Mouse (Mus musculus) cerebellum, postnatal 4 days (tissue): ENCODE results near the gene Ptprm.

Experiments
- DNase-seq, 2 experiments: peaks; one replicate each; pipeline ENCODE4 v3.0.0; 2022; ENCODE audit warnings: low spot score in 2 of 2, mixed read lengths in 1 of 2

The Ptprm gene

DNA sequence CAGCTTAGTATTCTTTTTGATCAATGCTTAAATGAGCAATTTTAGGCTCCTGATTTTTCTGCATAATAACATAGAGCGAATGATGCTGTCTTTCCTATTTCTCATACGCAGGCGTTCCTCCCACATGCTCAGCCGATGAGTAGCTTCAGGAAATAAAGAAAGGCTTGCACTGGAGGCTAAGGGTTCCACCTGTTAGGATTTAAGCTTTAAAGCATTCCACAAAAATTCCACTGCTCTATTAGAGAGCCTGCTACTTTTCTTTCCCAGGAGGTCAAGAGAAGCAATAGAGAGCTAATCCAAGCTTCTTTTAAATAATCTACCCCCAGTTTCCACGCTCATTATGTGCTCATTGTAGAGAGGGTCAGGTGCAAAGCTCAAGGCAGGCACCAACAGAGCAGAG, 127.3 kb downstream of the Ptprm start:
- DNase-seq: no peak

- DNase-seq: no peak
Measured at GRCm38 (mm10) chr17:67215326-67215725, 138.9 kb downstream of the Ptprm start.

GRCm38 (mm10) chr17:67213711-67214110, 140.5 kb downstream of the Ptprm start:
- DNase-seq: no peak

- no peak for DNase-seq
Measured at GRCm38 (mm10) chr17:67209676-67210344, 144.4 kb downstream of the Ptprm start.

- DNase-seq: no peak
Measured at GRCm38 (mm10) chr17:67208600-67208999, 145.7 kb downstream of the Ptprm start.

GRCm38 (mm10) chr17:67206984-67207383, 147.3 kb downstream of the Ptprm start:
- no peak for DNase-seq

GRCm38 (mm10) chr17:67201151-67201550, 153.1 kb downstream of the Ptprm start:
- DNase-seq: no peak

- no peak for DNase-seq
Measured at GRCm38 (mm10) chr17:67193728-67194127, 160.5 kb downstream of the Ptprm start.

- no peak for DNase-seq
Measured at GRCm38 (mm10) chr17:67188514-67188913, 165.7 kb downstream of the Ptprm start.

DNA sequence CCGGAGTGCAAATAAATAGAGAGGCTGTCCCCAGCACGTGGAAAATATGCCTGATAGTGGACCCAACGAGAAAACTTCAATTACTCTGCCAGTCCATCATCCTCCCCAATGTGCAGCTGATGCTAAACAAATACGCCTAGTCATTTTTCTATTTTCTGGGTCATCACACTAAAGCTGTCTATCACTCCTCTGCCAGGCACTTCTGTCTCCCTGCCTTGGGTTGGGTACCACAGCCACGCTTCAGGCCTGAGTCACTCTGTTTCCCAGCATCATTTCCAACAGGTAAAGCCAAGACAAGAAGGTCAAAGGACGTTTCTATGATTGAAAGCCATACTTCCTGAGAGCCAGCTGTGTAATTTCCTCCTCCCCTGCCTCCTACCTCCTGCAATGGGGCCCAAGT, 167.4 kb downstream of the Ptprm start:
- no peak for DNase-seq

DNA sequence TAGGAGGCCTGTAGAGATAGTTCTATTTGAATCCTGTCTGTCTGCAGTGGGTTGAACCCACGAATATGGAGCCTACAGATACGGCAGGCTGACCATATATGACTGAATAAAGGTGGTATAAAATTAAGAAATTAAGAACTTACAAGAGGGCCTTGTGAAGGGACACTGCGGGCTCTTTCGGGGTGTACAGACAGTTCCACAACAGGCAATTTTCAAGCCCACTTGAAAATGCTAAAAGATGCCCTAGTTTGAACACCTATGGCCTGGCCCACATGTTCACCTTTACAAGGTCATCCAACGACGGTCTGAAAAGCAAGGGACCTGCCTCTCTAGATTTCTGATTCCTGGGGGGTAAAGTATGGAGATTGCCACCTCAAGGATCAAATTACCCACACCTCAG, 168.3 kb downstream of the Ptprm start:
- DNase-seq: no peak

- no peak for DNase-seq
Measured at GRCm38 (mm10) chr17:67179446-67179845, 174.8 kb downstream of the Ptprm start.

GRCm38 (mm10) chr17:67178686-67179265, 175.5 kb downstream of the Ptprm start:
- no peak for DNase-seq

DNA sequence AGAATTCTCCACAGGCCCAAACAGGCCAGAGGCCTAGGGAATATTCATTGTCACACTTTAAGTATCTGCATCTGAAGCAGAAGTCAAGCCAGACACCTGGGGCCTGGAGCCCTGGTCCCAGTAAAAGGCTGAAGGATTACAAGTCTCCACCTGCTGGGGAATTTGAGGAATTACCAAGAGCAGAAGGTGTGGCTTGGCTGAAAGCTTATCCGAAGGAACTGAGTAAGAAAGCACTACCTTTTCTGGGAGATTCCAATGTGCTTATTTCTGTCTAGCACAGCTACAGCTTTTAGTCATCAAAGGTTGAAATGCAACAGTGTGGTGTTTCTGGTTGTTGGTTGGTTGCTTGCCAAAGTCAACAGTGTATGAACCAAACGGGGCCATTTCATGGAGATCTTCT, 178.4 kb downstream of the Ptprm start:
- DNase-seq: peak in 1 of 2 experiments; percentile 30

GRCm38 (mm10) chr17:67171353-67171752, 182.9 kb downstream of the Ptprm start:
- DNase-seq: no peak

GRCm38 (mm10) chr17:67170696-67171095, 183.6 kb downstream of the Ptprm start:
- DNase-seq: no peak

- DNase-seq: no peak
Measured at GRCm38 (mm10) chr17:67165876-67166275, 188.4 kb downstream of the Ptprm start.

- no peak for DNase-seq
Measured at GRCm38 (mm10) chr17:67159611-67160010, 194.6 kb downstream of the Ptprm start.

GRCm38 (mm10) chr17:67157089-67157752, 197.0 kb downstream of the Ptprm start:
- DNase-seq: no peak

GRCm38 (mm10) chr17:67152218-67152617, 202.0 kb downstream of the Ptprm start:
- DNase-seq: no peak

- DNase-seq: no peak
Measured at GRCm38 (mm10) chr17:67150441-67150840, 203.8 kb downstream of the Ptprm start.

DNA sequence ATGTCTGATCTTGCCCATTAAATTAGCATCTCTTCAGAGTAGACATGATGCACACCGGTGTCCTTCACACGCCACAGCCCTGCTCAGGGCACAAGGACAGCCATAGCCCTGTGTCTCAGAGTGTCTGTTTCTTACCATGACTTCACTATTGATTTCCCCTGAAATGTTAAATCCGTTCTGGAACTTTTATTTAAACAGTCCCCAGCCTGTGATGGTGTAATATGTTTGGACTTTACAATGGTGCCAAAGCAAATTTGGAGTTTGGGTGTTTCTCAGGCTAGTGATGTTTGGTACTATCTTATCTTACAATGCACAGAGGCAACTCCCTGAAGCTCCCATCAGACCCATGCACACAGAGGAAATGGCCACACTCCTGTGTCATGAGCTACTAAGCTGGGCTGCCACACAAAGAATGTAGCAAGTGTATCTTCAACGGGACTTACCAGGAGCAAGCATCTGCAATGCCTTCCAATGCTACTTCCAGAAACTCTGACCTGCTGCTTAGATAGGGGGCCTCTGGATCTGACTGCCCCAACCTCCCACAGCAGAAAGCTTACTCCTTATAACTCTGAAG, 212.0 kb downstream of the Ptprm start:
- DNase-seq: no peak

DNA sequence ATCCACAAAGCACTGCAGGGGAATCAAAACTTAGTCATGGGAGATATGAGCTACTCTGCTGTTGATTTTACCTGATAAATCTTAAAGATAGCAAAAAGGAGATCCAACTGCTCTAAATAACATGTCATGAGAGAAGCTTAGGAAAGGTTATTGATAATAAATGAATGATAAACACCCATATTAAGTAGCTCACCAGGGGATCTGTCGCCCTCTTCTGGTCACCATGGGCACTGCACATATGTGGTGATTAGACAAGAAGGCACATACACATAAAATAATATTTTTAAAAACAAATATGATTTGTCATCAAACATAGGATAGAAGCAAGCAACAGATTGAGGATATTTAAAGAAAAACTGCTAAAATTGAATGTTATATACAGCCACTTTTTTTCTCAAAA, 213.8 kb downstream of the Ptprm start:
- peak in 1 of 2 experiments; percentile 38 for DNase-seq
